Mouse (Mus musculus) right cerebral cortex, postnatal 36 days (tissue): ENCODE results near the gene Fam171a1.

ENCODE experiments used
- DNase-seq, 2 experiments: peaks; one replicate each; pipeline ENCODE4 v3.0.0; 2022; ENCODE audit warnings: low spot score in 2 of 2, mixed read lengths in 1 of 2

Fam171a1 gene

GRCm38 (mm10) chr2:3267879-3268278, 153.9 kb downstream of the Fam171a1 start:
- DNase-seq: peak in 1 of 2 experiments; percentile 5

GRCm38 (mm10) chr2:3273349-3273748, 159.3 kb downstream of the Fam171a1 start:
- DNase-seq: no peak

- no peak for DNase-seq
Measured at GRCm38 (mm10) chr2:3276106-3276505, 162.1 kb downstream of the Fam171a1 start.
